In the genomic region with DNA sequence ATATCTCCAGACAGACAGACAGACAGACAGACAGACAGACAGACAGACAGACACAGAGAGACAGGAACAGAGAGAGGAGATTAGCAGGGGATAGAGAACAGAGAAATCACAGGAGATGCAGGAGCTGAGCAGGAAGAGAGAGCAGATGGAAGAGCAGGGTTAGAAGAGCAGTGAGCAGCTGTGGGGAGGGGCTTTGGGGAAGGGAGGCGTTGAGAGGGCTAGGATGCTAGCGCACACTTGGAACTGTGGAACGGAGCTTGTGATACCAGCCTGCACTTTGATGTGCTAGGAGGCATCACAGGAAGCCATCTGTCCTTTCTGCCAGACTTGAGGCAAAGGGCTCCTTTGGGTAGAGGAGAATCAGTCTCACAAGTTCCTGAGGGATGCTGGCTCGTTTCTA, we compare ENCODE assay signal across 13 mouse cellular contexts.
DNase-seq lines count a peak whose midpoint lies in the region; ATAC-seq lines count a peak whose summit lies in the region.
"Had no signal": no experiment of that assay in that cellular context is flagged by ENCODE, and none has a peak within 500 bp of the region (broad histone marks: within the 10 kb centered on the region; RNA-seq: fewer than 3 reads in every experiment).

No protein-coding gene starts in this region.

- peaks cover 20% of the 10 kb centered on the region for H3K4me1 ChIP-seq in embryonic facial prominence, embryonic 14.5 days (ENCODE audit: control insufficient read depth, insufficient read depth, low read length)
- peaks cover 46% of the 10 kb centered on the region for H3K4me1 ChIP-seq in embryonic facial prominence, embryonic 10.5 days
- H3K4me1 ChIP-seq in midbrain, embryonic 14.5 days (ENCODE audit: control insufficient read depth, insufficient read depth, low read length), result 0 out of 2 replicates have a peak, but pooled peaks cover 1% of the 10 kb centered on the region
- H3K4me1 ChIP-seq in midbrain, embryonic 16.5 days (ENCODE audit: control insufficient read depth, insufficient read depth, low read length), result no peaks in the 10 kb centered on the region; the same call in none of the 2 replicates

- H3K36me3 ChIP-seq in embryonic facial prominence, embryonic 14.5 days (ENCODE audit: control insufficient read depth, insufficient read depth, low read length), result no peaks in the 10 kb centered on the region
- H3K36me3 ChIP-seq in embryonic facial prominence, embryonic 10.5 days (replicated peaks), result no peaks in the 10 kb centered on the region
- H3K36me3 ChIP-seq in midbrain, embryonic 14.5 days (ENCODE audit: control insufficient read depth, insufficient read depth, low read length), result no peaks in the 10 kb centered on the region
- H3K36me3 ChIP-seq in midbrain, embryonic 16.5 days (ENCODE audit: control insufficient read depth, insufficient read depth, low read length), result no peaks in the 10 kb centered on the region
- H3K36me3 ChIP-seq: midbrain, embryonic 10.5 days had no signal

- H3K27me3 ChIP-seq in embryonic facial prominence, embryonic 14.5 days (replicated peaks; ENCODE audit: control insufficient read depth, insufficient read depth, low read length), result no peaks in the 10 kb centered on the region
- no peaks in the 10 kb centered on the region for H3K27me3 ChIP-seq in embryonic facial prominence, embryonic 10.5 days (replicated peaks; ENCODE audit: low read depth, poor library complexity, severe bottlenecking)
- no peaks in the 10 kb centered on the region for H3K27me3 ChIP-seq in midbrain, embryonic 14.5 days (ENCODE audit: control insufficient read depth, insufficient read depth, low read length)
- no peaks in the 10 kb centered on the region for H3K27me3 ChIP-seq in midbrain, embryonic 16.5 days (ENCODE audit: control insufficient read depth, insufficient read depth, low read depth, low read length)
- H3K27me3 ChIP-seq: Patski had no signal

- H3K9me3 ChIP-seq in embryonic facial prominence, embryonic 14.5 days (ENCODE audit: control insufficient read depth, low read length), result no peaks in the 10 kb centered on the region
- H3K9me3 ChIP-seq in embryonic facial prominence, embryonic 10.5 days, result no peaks in the 10 kb centered on the region
- no peaks in the 10 kb centered on the region for H3K9me3 ChIP-seq in midbrain, embryonic 14.5 days (ENCODE audit: control insufficient read depth, low read length)
- no peaks in the 10 kb centered on the region for H3K9me3 ChIP-seq in midbrain, embryonic 16.5 days (replicated peaks; ENCODE audit: control insufficient read depth, low read length, poor library complexity, severe bottlenecking)
- H3K9me3 ChIP-seq: midbrain, embryonic 10.5 days had no signal

- no peak overlapping the region for H3K4me3 ChIP-seq in embryonic facial prominence, embryonic 14.5 days (ENCODE audit: low read depth, low read length)
- no peak overlapping the region for H3K4me3 ChIP-seq in embryonic facial prominence, embryonic 10.5 days
- H3K4me3 ChIP-seq in midbrain, embryonic 14.5 days (replicated peaks; ENCODE audit: low read depth, low read length), result no peak overlapping the region
- no peak overlapping the region for H3K4me3 ChIP-seq in midbrain, embryonic 16.5 days (ENCODE audit: low read depth, low read length)
- H3K4me3 ChIP-seq: heart, adult 2 months; midbrain, embryonic 10.5 days had no signal

- no peak overlapping the region for H3K27ac ChIP-seq in embryonic facial prominence, embryonic 14.5 days (replicated peaks; ENCODE audit: low read depth, low read length)
- no peak overlapping the region; the same call in 1 of the 2 replicates for H3K27ac ChIP-seq in embryonic facial prominence, embryonic 10.5 days (replicated peaks)
- no peak overlapping the region for H3K27ac ChIP-seq in midbrain, embryonic 14.5 days (replicated peaks; ENCODE audit: low read depth, low read length)
- no peak overlapping the region for H3K27ac ChIP-seq in midbrain, embryonic 16.5 days (ENCODE audit: low read length)
- H3K27ac ChIP-seq: heart, adult 2 months; midbrain, embryonic 10.5 days had no signal

- ATAC-seq in embryonic facial prominence, embryonic 14.5 days (ENCODE audit: low read depth), result 0 out of 2 replicates have a peak, but pooled peaks have one; percentile 30
- ATAC-seq in midbrain, embryonic 14.5 days (ENCODE audit: low FRiP score, low TSS enrichment), result no peak
- no peak for ATAC-seq in midbrain, embryonic 16.5 days
- ATAC-seq: Patski had no signal

- no peak for DNase-seq in embryonic facial prominence, embryonic 14.5 days (ENCODE audit: low spot score)
- no peak for DNase-seq in embryonic facial prominence, embryonic 10.5 days (ENCODE audit: low spot score)
- peak; percentile 43 for DNase-seq in midbrain, embryonic 14.5 days
- peak; percentile 34 to 38 for DNase-seq in frontal cortex, postnatal 36 days (ENCODE audit: low spot score in 2 of 2)
- DNase-seq in naive thymus-derived CD4-positive, alpha-beta T cell, adult 2 months (ENCODE audit: low read depth), result peak; percentile 54
- DNase-seq in testis, postnatal 10 days (ENCODE audit: low spot score), result no peak
- no peak for DNase-seq in gastrocnemius, adult 8-10 months (ENCODE audit: low spot score in 2 of 2)
- DNase-seq: adrenal gland, postnatal 14 days; cerebellum, postnatal 25 days; heart, adult 2 months had no signal

- no peak overlapping the region for H3K9ac ChIP-seq in embryonic facial prominence, embryonic 14.5 days (ENCODE audit: low read depth, low read length)
- H3K9ac ChIP-seq in midbrain, embryonic 14.5 days (replicated peaks; ENCODE audit: low read length), result no peak overlapping the region
- H3K9ac ChIP-seq in midbrain, embryonic 16.5 days (ENCODE audit: low read depth, low read length), result no peak overlapping the region

- no peak overlapping the region for H3K4me2 ChIP-seq in embryonic facial prominence, embryonic 14.5 days (ENCODE audit: low read depth, low read length)
- H3K4me2 ChIP-seq in midbrain, embryonic 14.5 days (ENCODE audit: low read length), result no peak overlapping the region
- H3K4me2 ChIP-seq in midbrain, embryonic 16.5 days (ENCODE audit: low read length), result no peak overlapping the region

- 28% methylated on average over 4 of the region's 4 CpGs for WGBS in embryonic facial prominence, embryonic 14.5 days
- 57% methylated on average over 4 of the region's 4 CpGs for WGBS in embryonic facial prominence, embryonic 10.5 days
- WGBS in midbrain, embryonic 14.5 days, result 53% methylated on average over 4 of the region's 4 CpGs
- WGBS in midbrain, embryonic 16.5 days, result 35% methylated on average over 4 of the region's 4 CpGs

Comparison
In these comparisons a context has a peak if more than half of its experiments do, and no peak if none do; other contexts are left out.
1. DNase-seq: peak in midbrain, embryonic 14.5 days (single experiment), frontal cortex, postnatal 36 days (2 of 2) and naive thymus-derived CD4-positive, alpha-beta T cell, adult 2 months (single experiment); none in embryonic facial prominence, embryonic 14.5 days (single experiment), embryonic facial prominence, embryonic 10.5 days (single experiment), testis, postnatal 10 days (single experiment) and gastrocnemius, adult 8-10 months (0 of 2).